Mouse (Mus musculus) right cerebral cortex, postnatal 10 days (tissue): ENCODE measurements at regions not wholly inside any gene's neighbourhood (a gene's known extent, or its start where the extent isn't known, plus 50 kb on each side); places are given as distances from the start of the nearest gene placed in this dataset.
"Not testable (repeated sequence)": the region's sequence is repeated elsewhere in the genome, so short reads cannot be mapped to it uniquely, and the experiment has no call there.

Source experiments
- DNase-seq, 2 experiments: peaks; one replicate each; pipeline ENCODE4 v3.0.0; 2021; ENCODE audit warnings: low spot score in 2 of 2

DNA sequence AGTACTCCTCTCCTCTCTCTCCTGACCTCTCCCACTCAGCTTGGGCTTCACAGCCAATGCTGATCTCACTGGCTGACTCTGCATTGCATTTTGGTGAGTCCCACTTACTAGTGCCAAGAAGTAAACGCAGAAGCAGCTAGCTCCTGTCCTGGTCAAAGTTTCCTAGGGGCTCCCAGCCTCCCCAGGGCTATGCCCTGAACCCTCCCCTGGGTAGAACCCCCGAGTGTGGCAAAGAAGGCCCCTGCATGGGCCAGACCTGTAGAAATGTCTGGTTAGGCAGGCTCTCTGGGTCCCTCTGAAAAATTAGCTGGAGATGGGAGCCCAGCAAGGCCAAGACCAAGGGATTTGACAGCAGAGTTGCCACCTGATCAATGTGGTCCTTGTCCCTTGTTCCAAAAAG is 454.3 kb downstream of the Gm10330 start:
- not testable (repeated sequence) for DNase-seq

DNA sequence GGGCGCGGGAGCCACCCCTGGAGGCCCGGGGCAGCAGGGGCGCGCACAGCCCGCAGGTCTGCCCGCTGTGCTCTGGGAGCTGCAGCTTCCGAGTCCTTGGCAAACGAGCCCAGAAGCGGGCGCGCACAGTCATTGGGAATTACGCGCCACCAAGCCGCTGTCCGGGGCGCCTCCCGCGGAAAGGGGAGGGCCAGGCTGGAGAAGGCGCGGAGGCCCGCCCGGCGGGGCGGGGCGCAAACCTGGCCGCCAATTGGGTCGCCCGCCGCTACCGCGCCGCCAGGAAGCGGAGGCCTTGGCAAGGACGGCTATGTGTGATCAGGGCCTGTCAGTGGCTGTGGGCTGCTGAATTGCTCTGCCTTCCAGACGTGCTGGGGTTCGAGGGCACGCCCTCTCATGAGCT is 464.9 kb downstream of the Gm10330 start:
- DNase-seq = peak in 1 of 2 experiments; percentile 12
